Mouse (Mus musculus) liver, embryonic 14.5 days (tissue): ENCODE results near the gene Pik3r1. TPM values are rescaled to one million over a fixed set of nuclear protein-coding genes. Genes with fewer than 3 reads are reported as not detected.

Experiments used
- ATAC-seq: fragments of 200-750 bp; cut with Nextera tagmentation; 2 replicates; pipeline ENCODE4 v1.8.0; 2017; ENCODE audit warnings: moderate number of reproducible peaks, mild to moderate bottlenecking, moderate library complexity; ENCODE audit not compliant: insufficient read depth
- DNase-seq, 3 experiments: peaks; one replicate each; pipeline ENCODE4 v3.0.0-alpha.2; 2012 to 2013; ENCODE audit warnings: low read depth in 3 of 3, low spot score in 3 of 3
- H3K27ac ChIP-seq: fragments of 300-500 bp; sonication (generic); 2 replicates; pipeline ENCODE4 v1.5.1; 2014; ENCODE audit warnings: moderate library complexity, mild to moderate bottlenecking, control low read depth, inconsistent platforms
- H3K27me3 ChIP-seq: fragments of 300-500 bp; sonication (generic); 2 replicates; pipeline ENCODE4 v1.6.1; 2014; ENCODE audit warnings: mild to moderate bottlenecking, low read length, moderate library complexity; ENCODE audit not compliant: control insufficient read depth, insufficient read depth
- H3K36me3 ChIP-seq: fragments of 300-500 bp; sonication (generic); replicated peaks from 2 replicates; pipeline ENCODE4 v1.6.1; 2014; ENCODE audit warnings: low read depth; ENCODE audit not compliant: control insufficient read depth, insufficient read depth
- H3K4me1 ChIP-seq, 2 experiments: fragments of 200-500 bp in 1 of 2; fragments of 300-500 bp in 1 of 2; sonication (generic) in 1 of 2; replicated peaks; 2 replicates each; pipeline ENCODE4 v1.6.1; 2012 to 2014; ENCODE audit warnings: antibody characterized with exemption in 1 of 2, inconsistent platforms in 1 of 2, low read length in 1 of 2; ENCODE audit not compliant: control insufficient read depth in 2 of 2, insufficient read depth in 2 of 2
- H3K4me2 ChIP-seq: fragments of 300-500 bp; sonication (generic); 2 replicates; pipeline ENCODE4 v1.6.1; 2014; ENCODE audit warnings: low read depth, mild to moderate bottlenecking, control low read depth, moderate library complexity
- H3K4me3 ChIP-seq, 2 experiments: fragments of 200-500 bp in 1 of 2; fragments of 300-500 bp in 1 of 2; sonication (generic) in 1 of 2; 2 replicates each; pipeline ENCODE4 v1.5.1; 2012 to 2014; ENCODE audit warnings: low read depth in 2 of 2, low read length in 2 of 2, mild to moderate bottlenecking in 2 of 2, control low read depth in 1 of 2, inconsistent platforms in 1 of 2, moderate library complexity in 1 of 2; ENCODE audit not compliant: insufficient read depth in 1 of 2
- H3K9ac ChIP-seq: fragments of 300-500 bp; sonication (generic); replicated peaks from 2 replicates; pipeline ENCODE4 v1.6.1; 2014; ENCODE audit warnings: mild to moderate bottlenecking, control low read depth, moderate library complexity
- H3K9me3 ChIP-seq: fragments of 300-500 bp; sonication (generic); 2 replicates; pipeline ENCODE4 v1.6.1; 2016; ENCODE audit warnings: low read length, mixed read lengths; ENCODE audit not compliant: control insufficient read depth
- CTCF ChIP-seq: IDR thresholded peaks from 2 replicates; pipeline ENCODE4 v1.5.1; 2016; ENCODE audit warnings: antibody characterized with exemption, low read depth, control low read depth
- EP300 ChIP-seq: IDR thresholded peaks from 2 replicates; pipeline ENCODE4 v1.6.1; 2016; ENCODE audit warnings: antibody characterized with exemption, low read depth
- WGBS: fragments of 180-500 bp; shearing (Covaris S2); extraction: QIAGEN DNeasy Blood & Tissue Kit; methylation state at CpG from one replicate; pipeline ENCODE4 v1.1.7; 2014; ENCODE audit not compliant: insufficient replicate concordance; 5-methylcytosine and 5-hydroxymethylcytosine counted together
- polyA plus RNA-seq, 2 experiments: library from polyadenylated mRNA; depleted of rRNA in 1 of 2; stranded (reverse) in 1 of 2; unstranded in 1 of 2; fragments of >200 nt; fragmentation: Nextera tagmentation in 1 of 2; extraction: Ambion mirVana in 1 of 2; gene quantifications; 2 replicates each; pipeline versions ENCODE4 v1.2.1 to v1.2.3; 2012 to 2014

Pik3r1 gene
- polyA plus RNA-seq, 2 experiments, result 10.3 to 23.7 TPM

GRCm38 (mm10) chr13:101641632-101642031 is 126.4 kb downstream of the Pik3r1 start:
- TF ChIP-seq EP300, result no peak
- TF ChIP-seq CTCF, result no peak
- Histone ChIP-seq H3K27me3 (no peaks in the 10 kb centered on the region), H3K9ac (no peak overlapping the region), H3K36me3 (no peaks in the 10 kb centered on the region), H3K4me1 (no peaks in the 10 kb centered on the region; a peak in 1 of 4 replicates), H3K27ac (no peak overlapping the region), H3K9me3 (no peaks in the 10 kb centered on the region), H3K4me2 (no peak overlapping the region), H3K4me3 (no peak overlapping the region)
- WGBS, result 50% methylated on average over 2 of the region's 2 CpGs
- no peak for ATAC-seq
- DNase-seq, result no peak

- Histone ChIP-seq H3K4me2 (no peak overlapping the region), H3K4me3 (no peak overlapping the region), H3K27me3 (no peaks in the 10 kb centered on the region), H3K27ac (no peak overlapping the region), H3K9ac (no peak overlapping the region), H3K36me3 (no peaks in the 10 kb centered on the region), H3K9me3 (no peaks in the 10 kb centered on the region), H3K4me1 (peaks cover 6 to 12% of the 10 kb centered on the region in 2 experiments; a peak in 3 of 4 replicates)
- ATAC-seq (peak; percentile 51), DNase-seq (no peak)
- WGBS, result 22% methylated on average over 1 of the region's 1 CpGs
- TF ChIP-seq EP300 (no peak), CTCF (no peak)
These were observed 132.2 kb downstream of the Pik3r1 start for GRCm38 (mm10) chr13:101635837-101636236.

DNA sequence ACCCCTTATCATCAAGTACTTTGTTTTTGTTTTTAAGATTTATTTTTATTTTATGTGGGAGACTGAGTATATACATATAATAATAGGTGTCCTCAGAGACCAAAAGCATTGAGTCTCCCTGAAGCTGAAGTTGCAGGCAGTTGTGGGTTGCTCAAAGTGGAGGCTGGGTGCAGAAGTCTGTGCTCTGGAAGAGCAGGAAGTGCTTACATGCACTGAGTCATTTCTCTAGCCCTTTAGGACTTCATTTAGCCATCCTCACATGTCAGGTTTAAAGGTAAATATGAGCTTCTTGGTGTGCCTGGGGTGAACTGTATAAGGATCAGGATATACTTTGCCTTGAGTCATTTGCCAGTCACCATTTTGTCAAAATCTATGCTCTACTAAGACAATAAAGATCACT is 133.6 kb downstream of the Pik3r1 start:
- Histone ChIP-seq H3K4me3 (no peak overlapping the region), H3K36me3 (no peaks in the 10 kb centered on the region), H3K4me2 (no peak overlapping the region), H3K27ac (no peak overlapping the region), H3K4me1 (peaks cover 6 to 12% of the 10 kb centered on the region in 2 experiments; a peak in 3 of 4 replicates), H3K9ac (no peak overlapping the region), H3K27me3 (no peaks in the 10 kb centered on the region), H3K9me3 (no peaks in the 10 kb centered on the region)
- TF ChIP-seq CTCF, result no peak
- TF ChIP-seq EP300, result no peak
- no peak for DNase-seq
- ATAC-seq, result no peak

DNA sequence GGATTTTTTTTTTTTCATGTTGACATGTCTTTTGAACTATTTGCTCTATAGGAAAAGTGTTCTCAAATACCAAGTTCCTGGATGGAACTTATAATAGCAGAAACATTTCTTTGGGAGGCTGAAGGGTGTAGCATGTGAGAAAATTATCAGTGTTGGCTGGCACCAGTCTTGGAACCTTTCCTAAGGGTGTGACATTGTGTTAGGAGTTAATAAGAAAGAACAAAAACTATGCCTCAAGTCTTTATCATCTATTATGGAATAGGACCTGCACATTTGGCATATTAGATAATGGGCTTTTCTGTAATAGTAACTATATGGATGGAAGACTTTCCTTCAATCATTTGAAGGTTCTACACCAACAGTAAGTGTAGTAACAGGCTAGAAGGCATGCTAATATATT is 134.4 kb downstream of the Pik3r1 start:
- H3K4me1 ChIP-seq, result peaks cover 6 to 12% of the 10 kb centered on the region in 2 experiments; a peak in 3 of 4 replicates
- no peaks in the 10 kb centered on the region for H3K36me3 ChIP-seq
- no peaks in the 10 kb centered on the region for H3K9me3 ChIP-seq
- H3K9ac ChIP-seq, result no peak overlapping the region
- ATAC-seq (no peak), DNase-seq (no peak)
- H3K4me3 ChIP-seq, result no peak overlapping the region
- H3K4me2 ChIP-seq, result no peak overlapping the region
- no peak overlapping the region for H3K27ac ChIP-seq
- peak; percentile 27; the same call in 1 of the 2 replicates for TF ChIP-seq EP300
- TF ChIP-seq CTCF, result no peak
- no peaks in the 10 kb centered on the region for H3K27me3 ChIP-seq

DNA sequence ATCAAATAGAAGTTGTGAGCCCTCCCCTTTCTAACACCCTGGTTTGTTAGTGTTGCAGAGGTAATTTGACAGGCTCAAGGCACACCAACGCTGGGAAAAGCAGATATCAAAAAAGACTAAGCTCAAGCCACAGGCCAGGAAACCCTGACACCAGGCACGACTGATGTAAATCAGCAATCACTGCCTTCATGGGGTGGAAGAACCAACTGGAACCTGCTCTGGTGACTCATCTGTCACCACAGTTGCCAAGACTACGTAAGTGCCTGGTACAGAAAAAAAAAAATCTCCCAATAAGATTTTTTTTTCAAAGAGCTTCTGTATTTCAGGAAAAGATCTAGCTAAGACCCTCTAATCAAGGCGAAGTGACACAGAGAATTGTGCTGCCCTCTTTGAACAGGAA is 135.2 kb downstream of the Pik3r1 start:
- TF ChIP-seq CTCF (no peak), EP300 (no peak)
- DNase-seq, result no peak
- 34% methylated on average over 4 of the region's 4 CpGs for WGBS

More for the DNA sequence above, 135.2 kb downstream of the Pik3r1 start:
- Histone ChIP-seq H3K36me3 (no peaks in the 10 kb centered on the region), H3K27me3 (no peaks in the 10 kb centered on the region), H3K27ac (no peak overlapping the region), H3K4me2 (no peak overlapping the region), H3K4me1 (peaks cover 6 to 12% of the 10 kb centered on the region in 2 experiments; a peak in 3 of 4 replicates), H3K9me3 (no peaks in the 10 kb centered on the region), H3K9ac (no peak overlapping the region), H3K4me3 (no peak overlapping the region)
- ATAC-seq, result no peak
